Mouse (Mus musculus) embryo, embryonic 11 days (tissue): ENCODE results near the gene Creb5.
A peak's percentile ranks its signal among the peaks of the same experiment; 100 is the strongest.

Experiments
- DNase-seq: peaks from one replicate; pipeline ENCODE4 v3.0.0-alpha.2; 2015

The Creb5 gene

GRCm38 (mm10) chr6:53716013-53716412 is 428.9 kb downstream of the Creb5 start:
- DNase-seq = no peak

GRCm38 (mm10) chr6:53720009-53720408 is 432.9 kb downstream of the Creb5 start:
- no peak for DNase-seq

GRCm38 (mm10) chr6:53721595-53721994 is 434.5 kb downstream of the Creb5 start:
- peak; percentile 74 for DNase-seq

GRCm38 (mm10) chr6:53722694-53723093 is 435.6 kb downstream of the Creb5 start:
- DNase-seq = no peak

- DNase-seq = no peak
These were observed 443.4 kb downstream of the Creb5 start for GRCm38 (mm10) chr6:53730487-53730886.

GRCm38 (mm10) chr6:53730996-53731485 is 444.0 kb downstream of the Creb5 start:
- DNase-seq = no peak

GRCm38 (mm10) chr6:53733546-53733945 is 446.5 kb downstream of the Creb5 start:
- no peak for DNase-seq

GRCm38 (mm10) chr6:53733999-53734398 is 446.9 kb downstream of the Creb5 start:
- DNase-seq = no peak

GRCm38 (mm10) chr6:53735696-53736095 is 448.6 kb downstream of the Creb5 start:
- DNase-seq = no peak

- DNase-seq = no peak
These were observed 451.1 kb downstream of the Creb5 start for GRCm38 (mm10) chr6:53738206-53738605.

GRCm38 (mm10) chr6:53741222-53741621 is 454.2 kb downstream of the Creb5 start:
- DNase-seq = no peak
